ENCODE assay signal across 23 mouse cellular contexts in genomic region chr9:46243584-46243983, GRCm38 (mm10). TPM values are rescaled to one million over a fixed set of nuclear protein-coding genes. Genes with fewer than 3 reads are reported as not detected.
DNase-seq lines count a peak whose midpoint lies in the region; ATAC-seq and TF ChIP-seq lines count a peak whose summit lies in the region.
"Had no signal": no experiment of that assay in that cellular context is flagged by ENCODE, and none has a peak within 500 bp of the region (broad histone marks: within the 10 kb centered on the region; RNA-seq: fewer than 3 reads in every experiment).

No protein-coding gene starts in this region.

- ATAC-seq in heart, embryonic 14.5 days (ENCODE audit: insufficient number of reproducible peaks, insufficient read depth, low FRiP score, low read depth): no peak
- ATAC-seq in intestine, embryonic 16.5 days: no peak
- ATAC-seq in intestine, embryonic 15.5 days: no peak
- peak; percentile 42 for ATAC-seq in intestine, postnatal 0 days
- ATAC-seq: forebrain, embryonic 13.5 days; forebrain, postnatal 0 days; inflammation-experienced regulatory T-cells, adult 6 months had no signal

- no peaks in the 10 kb centered on the region for H3K36me3 ChIP-seq in heart, embryonic 14.5 days (ENCODE audit: control insufficient read depth, insufficient read depth, low read length)
- no peaks in the 10 kb centered on the region for H3K36me3 ChIP-seq in heart, adult 2 months (ENCODE audit: control insufficient read depth, insufficient read depth, low read length)
- no peaks in the 10 kb centered on the region for H3K36me3 ChIP-seq in intestine, embryonic 16.5 days (ENCODE audit: control insufficient read depth, insufficient read depth, low read length)
- H3K36me3 ChIP-seq in intestine, embryonic 15.5 days: no peaks in the 10 kb centered on the region
- peaks cover 6% of the 10 kb centered on the region; the same call in 1 of the 2 replicates for H3K36me3 ChIP-seq in intestine, postnatal 0 days (ENCODE audit: control insufficient read depth, insufficient read depth)
- H3K36me3 ChIP-seq: embryonic facial prominence, embryonic 10.5 days; hindbrain, embryonic 15.5 days had no signal

- DNase-seq in heart, adult 2 months: no peak
- peak; percentile 34 for DNase-seq in ZHBTc4 (ENCODE audit: low read depth, low spot score)
- no peak for DNase-seq in right cerebral cortex, postnatal 14 days
- DNase-seq: adrenal gland, adult 8-10 months; adrenal gland, postnatal 36 days; cerebellum, adult 2 months; cerebellum, postnatal 10 days; forebrain, postnatal 0 days; gastrocnemius, postnatal 14 days; kidney, adult 2 months had no signal

- no peak overlapping the region for H3K27ac ChIP-seq in heart, embryonic 14.5 days (replicated peaks in 1 of 2; ENCODE audit: control insufficient read depth in 1 of 2, insufficient read depth in 1 of 2, low read depth in 2 of 2, low read length in 2 of 2)
- H3K27ac ChIP-seq in heart, adult 2 months: no peak overlapping the region
- H3K27ac ChIP-seq in intestine, embryonic 16.5 days (ENCODE audit: low read length): peak overlapping the region; percentile 0; the same call in 1 of the 2 replicates
- H3K27ac ChIP-seq in intestine, embryonic 15.5 days: no peak overlapping the region
- H3K27ac ChIP-seq in intestine, postnatal 0 days (ENCODE audit: low read depth, low read length): peak overlapping the region; percentile 95
- H3K27ac ChIP-seq: embryonic facial prominence, embryonic 10.5 days; forebrain, embryonic 13.5 days; hindbrain, embryonic 15.5 days had no signal

- intact Hi-C loops in heart, adult 2 months (cut with DNase I): no loop called here

- no peaks in the 10 kb centered on the region for H3K9me3 ChIP-seq in heart, embryonic 14.5 days (ENCODE audit: control insufficient read depth, low read length)
- no peaks in the 10 kb centered on the region for H3K9me3 ChIP-seq in intestine, embryonic 16.5 days (ENCODE audit: control insufficient read depth, low read length)
- H3K9me3 ChIP-seq in intestine, embryonic 15.5 days: no peaks in the 10 kb centered on the region
- no peaks in the 10 kb centered on the region for H3K9me3 ChIP-seq in intestine, postnatal 0 days (ENCODE audit: control insufficient read depth)
- H3K9me3 ChIP-seq: embryonic facial prominence, embryonic 10.5 days; forebrain, embryonic 13.5 days; hindbrain, embryonic 15.5 days had no signal

- TF ChIP-seq CTCF in heart, adult 2 months (IDR thresholded peaks at IDR 0.05): no peak
- TF ChIP-seq CTCF in intestine, postnatal 0 days (IDR thresholded peaks at IDR 0.05; ENCODE audit: low read depth): no peak

- TF ChIP-seq POLR2A in heart, adult 2 months (IDR thresholded peaks at IDR 0.05; ENCODE audit: insufficient read depth, low read depth, low read length): no peak

- H3K9ac ChIP-seq in heart, embryonic 14.5 days (ENCODE audit: low read length): 0 out of 2 replicates have a peak overlapping the region, but pooled peaks have one; percentile 6
- no peak overlapping the region for H3K9ac ChIP-seq in heart, adult 2 months (ENCODE audit: low read depth, low read length)
- H3K9ac ChIP-seq in intestine, embryonic 16.5 days (ENCODE audit: low read depth, low read length): peak overlapping the region; percentile 62
- H3K9ac ChIP-seq in intestine, embryonic 15.5 days: no peak overlapping the region
- no peak overlapping the region; the same call in 1 of the 2 replicates for H3K9ac ChIP-seq in intestine, postnatal 0 days (ENCODE audit: low read depth, low read length)
- H3K9ac ChIP-seq: forebrain, embryonic 13.5 days; forebrain, postnatal 0 days; hindbrain, embryonic 15.5 days had no signal

- WGBS in heart, embryonic 14.5 days: 24% methylated on average over 8 of the region's 8 CpGs
- whole genome bisulfite sequencing in heart, adult 2 months: 25% methylated on average over 8 of the region's 8 CpGs
- 49% methylated on average over 8 of the region's 8 CpGs for WGBS in intestine, embryonic 16.5 days
- WGBS in intestine, embryonic 15.5 days: 45% methylated on average over 8 of the region's 8 CpGs
- 34% methylated on average over 8 of the region's 8 CpGs for WGBS in intestine, postnatal 0 days

- H3K79me2 ChIP-seq in heart, adult 2 months (replicated peaks; ENCODE audit: control insufficient read depth, insufficient read depth, low read length): no peaks in the 10 kb centered on the region

- H3K4me3 ChIP-seq in heart, embryonic 14.5 days (ENCODE audit: control insufficient read depth in 1 of 2, insufficient read depth in 1 of 2, low read depth in 1 of 2, low read length in 2 of 2): no peak overlapping the region
- H3K4me3 ChIP-seq in heart, adult 2 months: no peak overlapping the region
- H3K4me3 ChIP-seq in intestine, embryonic 16.5 days (ENCODE audit: low read length): peak overlapping the region; percentile 38; the same call in 1 of the 2 replicates
- no peak overlapping the region for H3K4me3 ChIP-seq in intestine, embryonic 15.5 days (replicated peaks)
- no peak overlapping the region for H3K4me3 ChIP-seq in intestine, postnatal 0 days (ENCODE audit: low read depth, low read length)
- H3K4me3 ChIP-seq: embryonic facial prominence, embryonic 10.5 days; forebrain, embryonic 13.5 days; hindbrain, embryonic 15.5 days had no signal

- H3K4me2 ChIP-seq in heart, embryonic 14.5 days (ENCODE audit: low read length): no peak overlapping the region; the same call in 1 of the 2 replicates
- H3K4me2 ChIP-seq in intestine, embryonic 16.5 days (ENCODE audit: low read depth, low read length): peak overlapping the region; percentile 37; the same call in 1 of the 2 replicates
- no peak overlapping the region; the same call in 1 of the 2 replicates for H3K4me2 ChIP-seq in intestine, embryonic 15.5 days (replicated peaks)
- peak overlapping the region; percentile 46 for H3K4me2 ChIP-seq in intestine, postnatal 0 days (replicated peaks; ENCODE audit: low read depth)
- H3K4me2 ChIP-seq: forebrain, embryonic 13.5 days; hindbrain, embryonic 15.5 days had no signal

- peaks cover 6 to 11% of the 10 kb centered on the region in 2 experiments; a peak in 3 of 4 replicates for H3K4me1 ChIP-seq in heart, embryonic 14.5 days (ENCODE audit: control insufficient read depth in 2 of 2, insufficient read depth in 2 of 2, low read length in 2 of 2)
- no peaks in the 10 kb centered on the region for H3K4me1 ChIP-seq in heart, adult 2 months (ENCODE audit: control insufficient read depth, insufficient read depth, low read length)
- peaks cover 22% of the 10 kb centered on the region for H3K4me1 ChIP-seq in intestine, embryonic 16.5 days (ENCODE audit: control insufficient read depth, insufficient read depth, low read length)
- H3K4me1 ChIP-seq in intestine, embryonic 15.5 days (replicated peaks): peaks cover 12% of the 10 kb centered on the region; the same call in 1 of the 2 replicates
- H3K4me1 ChIP-seq in intestine, postnatal 0 days (replicated peaks; ENCODE audit: control insufficient read depth, insufficient read depth, low read length): 0 out of 2 replicates have a peak, but pooled peaks cover 2% of the 10 kb centered on the region
- H3K4me1 ChIP-seq: forebrain, embryonic 13.5 days; hindbrain, embryonic 15.5 days had no signal

- no peak for TF ChIP-seq EP300 in heart, adult 2 months (IDR thresholded peaks at IDR 0.05; ENCODE audit: insufficient read depth, low read depth, low read length)

- H3K27me3 ChIP-seq in heart, embryonic 14.5 days (ENCODE audit: control insufficient read depth, insufficient read depth, low read length): no peaks in the 10 kb centered on the region
- H3K27me3 ChIP-seq in heart, adult 2 months (ENCODE audit: control insufficient read depth, insufficient read depth, low read length): no peaks in the 10 kb centered on the region
- H3K27me3 ChIP-seq in intestine, embryonic 16.5 days (replicated peaks; ENCODE audit: control insufficient read depth, insufficient read depth, low read length): no peaks in the 10 kb centered on the region
- no peaks in the 10 kb centered on the region for H3K27me3 ChIP-seq in intestine, embryonic 15.5 days (replicated peaks)
- H3K27me3 ChIP-seq in intestine, postnatal 0 days (replicated peaks; ENCODE audit: control insufficient read depth, insufficient read depth, low read length): no peaks in the 10 kb centered on the region
- H3K27me3 ChIP-seq: forebrain, embryonic 13.5 days had no signal

RNA-seq across cellular contexts. Expression of gene Apoa4, which starts 3.1 kb away (rescaled TPM):
- polyA plus RNA-seq in heart, embryonic 14.5 days (2014; fragmentation: Nextera tagmentation; extraction: Ambion mirVana): not detected in 2 replicates
- total RNA-seq in heart, adult 2 months (2021): not detected
- polyA plus RNA-seq in heart, adult 2 months (2012; rRNA removed): 0.09 and 0.10 TPM in 2 replicates
- polyA plus RNA-seq in intestine, embryonic 16.5 days (2015; fragmentation: Nextera tagmentation; extraction: Ambion mirVana): 1,729 and 3,070 TPM in 2 replicates
- 576 and 837 TPM in 2 replicates for polyA plus RNA-seq in intestine, embryonic 15.5 days (2015; fragmentation: Nextera tagmentation; extraction: Ambion mirVana)
- 27,935 and 31,935 TPM in 2 replicates for polyA plus RNA-seq in intestine, postnatal 0 days (2015; fragmentation: Nextera tagmentation; extraction: Ambion mirVana)
- total RNA-seq: ES-E14; forebrain, postnatal 0 days; gastrocnemius, adult 18-20 months; gastrocnemius, postnatal 14 days had no signal
- polyA plus RNA-seq: embryonic facial prominence, embryonic 10.5 days; forebrain, postnatal 0 days; gonadal fat pad, adult 2 months; hindbrain, embryonic 11.5 days; hindbrain, embryonic 15.5 days; inflammation-experienced regulatory T-cells, adult 6 months had no signal

RNA-seq across cellular contexts. Expression of gene Apoc3, which starts 8.1 kb away (rescaled TPM):
- not detected in 2 replicates for polyA plus RNA-seq in heart, embryonic 14.5 days (2014; fragmentation: Nextera tagmentation; extraction: Ambion mirVana)
- total RNA-seq in heart, adult 2 months (2021): not detected
- polyA plus RNA-seq in heart, adult 2 months (2012; rRNA removed): 1.4 and 3.3 TPM in 2 replicates
- 590 and 929 TPM in 2 replicates for polyA plus RNA-seq in intestine, embryonic 16.5 days (2015; fragmentation: Nextera tagmentation; extraction: Ambion mirVana)
- polyA plus RNA-seq in intestine, embryonic 15.5 days (2015; fragmentation: Nextera tagmentation; extraction: Ambion mirVana): 247 and 325 TPM in 2 replicates
- 8,073 and 8,903 TPM in 2 replicates for polyA plus RNA-seq in intestine, postnatal 0 days (2015; fragmentation: Nextera tagmentation; extraction: Ambion mirVana)
- total RNA-seq: ES-E14; forebrain, postnatal 0 days; gastrocnemius, postnatal 14 days had no signal
- polyA plus RNA-seq: embryonic facial prominence, embryonic 10.5 days; embryonic facial prominence, embryonic 14.5 days; forebrain, embryonic 13.5 days; hindbrain, embryonic 11.5 days; hindbrain, embryonic 15.5 days; inflammation-experienced regulatory T-cells, adult 6 months had no signal

RNA-seq across cellular contexts. Expression of gene Apoa1, which starts 15.2 kb away (rescaled TPM):
- 0.59 and 1.5 TPM in 2 replicates for polyA plus RNA-seq in heart, embryonic 14.5 days (2014; fragmentation: Nextera tagmentation; extraction: Ambion mirVana)
- not detected for total RNA-seq in heart, adult 2 months (2021)
- 0.51 and 2.3 TPM in 2 replicates for polyA plus RNA-seq in heart, adult 2 months (2012; rRNA removed)
- 3,214 and 4,275 TPM in 2 replicates for polyA plus RNA-seq in intestine, embryonic 16.5 days (2015; fragmentation: Nextera tagmentation; extraction: Ambion mirVana)
- 1,502 and 1,827 TPM in 2 replicates for polyA plus RNA-seq in intestine, embryonic 15.5 days (2015; fragmentation: Nextera tagmentation; extraction: Ambion mirVana)
- 28,401 and 28,927 TPM in 2 replicates for polyA plus RNA-seq in intestine, postnatal 0 days (2015; fragmentation: Nextera tagmentation; extraction: Ambion mirVana)
- total RNA-seq: gastrocnemius, postnatal 14 days had no signal
- polyA plus RNA-seq: inflammation-experienced regulatory T-cells, adult 6 months had no signal

RNA-seq across cellular contexts. Expression of gene Apoa5, which starts 24.8 kb away (rescaled TPM):
- polyA plus RNA-seq in heart, embryonic 14.5 days (2014; fragmentation: Nextera tagmentation; extraction: Ambion mirVana): not detected in 2 replicates
- total RNA-seq in heart, adult 2 months (2021): not detected
- polyA plus RNA-seq in heart, adult 2 months (2012; rRNA removed): 0.47 TPM in 1 of 2 replicates, not detected in the other
- polyA plus RNA-seq in intestine, embryonic 16.5 days (2015; fragmentation: Nextera tagmentation; extraction: Ambion mirVana): 0.33 and 0.35 TPM in 2 replicates
- 0.38 TPM in 2 replicates for polyA plus RNA-seq in intestine, embryonic 15.5 days (2015; fragmentation: Nextera tagmentation; extraction: Ambion mirVana)
- 0.56 and 0.64 TPM in 2 replicates for polyA plus RNA-seq in intestine, postnatal 0 days (2015; fragmentation: Nextera tagmentation; extraction: Ambion mirVana)
- total RNA-seq: forebrain, postnatal 0 days; gastrocnemius, postnatal 14 days had no signal
- polyA plus RNA-seq: cerebellum, adult 2 months; embryonic facial prominence, embryonic 10.5 days; embryonic facial prominence, embryonic 14.5 days; forebrain, embryonic 13.5 days; forebrain, postnatal 0 days; hindbrain, embryonic 11.5 days; hindbrain, embryonic 15.5 days; inflammation-experienced regulatory T-cells, adult 6 months; kidney, adult 2 months had no signal

RNA-seq across cellular contexts. Expression of gene Zpr1, which starts 29.3 kb away (rescaled TPM):
- 31.5 and 33.0 TPM in 2 replicates for polyA plus RNA-seq in heart, embryonic 14.5 days (2014; fragmentation: Nextera tagmentation; extraction: Ambion mirVana)
- 10 to 100 TPM; 19.8 to 21.4 TPM for total RNA-seq in heart, adult 2 months (2021)
- 12.0 and 15.1 TPM in 2 replicates for polyA plus RNA-seq in heart, adult 2 months (2012; rRNA removed)
- 47.6 and 50.0 TPM in 2 replicates for polyA plus RNA-seq in intestine, embryonic 16.5 days (2015; fragmentation: Nextera tagmentation; extraction: Ambion mirVana)
- polyA plus RNA-seq in intestine, embryonic 15.5 days (2015; fragmentation: Nextera tagmentation; extraction: Ambion mirVana): 57.2 and 63.2 TPM in 2 replicates
- 21.6 and 24.4 TPM in 2 replicates for polyA plus RNA-seq in intestine, postnatal 0 days (2015; fragmentation: Nextera tagmentation; extraction: Ambion mirVana)

Comparison
In these comparisons a context has a peak if more than half of its experiments do, and no peak if none do; other contexts are left out.
1. H3K27ac ChIP-seq: peak in intestine, embryonic 16.5 days (single experiment) and intestine, postnatal 0 days (single experiment); none in heart, embryonic 14.5 days (0 of 2), heart, adult 2 months (single experiment) and intestine, embryonic 15.5 days (single experiment).
2. H3K4me2 ChIP-seq: peak in intestine, embryonic 16.5 days (single experiment) and intestine, postnatal 0 days (single experiment); none in heart, embryonic 14.5 days (single experiment) and intestine, embryonic 15.5 days (single experiment).
3. H3K9ac ChIP-seq: peak in heart, embryonic 14.5 days (single experiment) and intestine, embryonic 16.5 days (single experiment); none in heart, adult 2 months (single experiment), intestine, embryonic 15.5 days (single experiment) and intestine, postnatal 0 days (single experiment).
4. RNA of gene Apoa4, which starts 3.1 kb away (polyA plus RNA-seq): 27,935 to 31,935 TPM in intestine, postnatal 0 days, 1,729 to 3,070 TPM in intestine, embryonic 16.5 days and 576 to 837 TPM in intestine, embryonic 15.5 days; 0.09 to 0.10 TPM in heart, adult 2 months and not detected in heart, embryonic 14.5 days; every median in the first group is over 100 times any median in the second.
5. RNA of gene Apoc3, which starts 8.1 kb away (polyA plus RNA-seq): 8,073 to 8,903 TPM in intestine, postnatal 0 days, 590 to 929 TPM in intestine, embryonic 16.5 days and 247 to 325 TPM in intestine, embryonic 15.5 days; 1.4 to 3.3 TPM in heart, adult 2 months and not detected in heart, embryonic 14.5 days; every median in the first group is over 10 times any median in the second.
6. RNA of gene Apoa1, which starts 15.2 kb away (polyA plus RNA-seq): 28,401 to 28,927 TPM in intestine, postnatal 0 days, 3,214 to 4,275 TPM in intestine, embryonic 16.5 days and 1,502 to 1,827 TPM in intestine, embryonic 15.5 days; 0.59 to 1.5 TPM in heart, embryonic 14.5 days and 0.51 to 2.3 TPM in heart, adult 2 months; every median in the first group is over 100 times any median in the second.